In genomic region chr3:84665255-84666073, GRCm38 (mm10) we compare ENCODE assay signal across 7 mouse cellular contexts. TPM values are rescaled to one million over a fixed set of nuclear protein-coding genes. Genes with fewer than 3 reads are reported as not detected.
DNase-seq lines count a peak whose midpoint lies in the region; ATAC-seq and TF ChIP-seq lines count a peak whose summit lies in the region.

No protein-coding gene starts in this region.

- H3K27me3 ChIP-seq in thymus, adult 2 months (ENCODE audit: control insufficient read depth, insufficient read depth, low read length): no peaks in the 10 kb centered on the region
- peaks cover 67% of the 10 kb centered on the region for H3K27me3 ChIP-seq in forebrain, embryonic 10.5 days (ENCODE audit: poor library complexity, severe bottlenecking)
- H3K27me3 ChIP-seq in limb, embryonic 12.5 days: peaks cover 40% of the 10 kb centered on the region

- WGBS in thymus, adult 2 months: 57% methylated on average over 21 of the region's 21 CpGs
- under 1% methylated on average over 21 of the region's 21 CpGs for WGBS in forebrain, embryonic 10.5 days
- 4% methylated on average over 21 of the region's 21 CpGs for WGBS in limb, embryonic 12.5 days
- 45% methylated on average over 21 of the region's 21 CpGs for WGBS in olfactory bulb, adult 2 months

- no peaks in the 10 kb centered on the region for H3K9me3 ChIP-seq in forebrain, embryonic 10.5 days
- H3K9me3 ChIP-seq in limb, embryonic 12.5 days: no peaks in the 10 kb centered on the region

- peak overlapping the region; percentile 71 for H3K4me2 ChIP-seq in limb, embryonic 12.5 days

- peak overlapping the region; percentile 58 for H3K4me3 ChIP-seq in thymus, adult 2 months (ENCODE audit: control insufficient read depth, insufficient read depth, low read length)
- peak overlapping the region; percentile 47 for H3K4me3 ChIP-seq in forebrain, embryonic 10.5 days
- H3K4me3 ChIP-seq in limb, embryonic 12.5 days (replicated peaks): peak overlapping the region; percentile 37
- peak overlapping the region; percentile 6; the same call in 1 of the 2 replicates for H3K4me3 ChIP-seq in olfactory bulb, adult 2 months (ENCODE audit: insufficient read depth, low read depth, low read length)

- no peak; the same call in 1 of the 2 replicates for ATAC-seq in limb, embryonic 12.5 days (ENCODE audit: insufficient number of reproducible peaks, insufficient read depth, low FRiP score, low TSS enrichment, low read depth)

- H3K36me3 ChIP-seq in thymus, adult 2 months (ENCODE audit: control insufficient read depth, insufficient read depth, low read length): no peaks in the 10 kb centered on the region
- H3K36me3 ChIP-seq in forebrain, embryonic 10.5 days (replicated peaks): no peaks in the 10 kb centered on the region
- no peaks in the 10 kb centered on the region for H3K36me3 ChIP-seq in limb, embryonic 12.5 days

- no peak for DNase-seq in thymus, adult 2 months
- no peak for DNase-seq in thymus, postnatal 25 days
- peak; percentile 51 for DNase-seq in forebrain, embryonic 10.5 days (ENCODE audit: extremely low spot score, low spot score)
- DNase-seq in adrenal gland, postnatal 14 days: no peak
- no peak for DNase-seq in spleen, adult 12 weeks (ENCODE audit: low spot score)

- peak overlapping the region; percentile 9; the same call in 1 of the 2 replicates for H3K27ac ChIP-seq in thymus, adult 2 months (ENCODE audit: control insufficient read depth, insufficient read depth, low read length)
- peak overlapping the region; percentile 56; the same call in 1 of the 2 replicates for H3K27ac ChIP-seq in forebrain, embryonic 10.5 days
- H3K27ac ChIP-seq in limb, embryonic 12.5 days: no peak overlapping the region
- no peak overlapping the region for H3K27ac ChIP-seq in olfactory bulb, adult 2 months (ENCODE audit: insufficient read depth, low read depth, low read length)

- H3K9ac ChIP-seq in limb, embryonic 12.5 days (replicated peaks): peak overlapping the region; percentile 31; the same call in 1 of the 2 replicates

- TF ChIP-seq CTCF in thymus, adult 2 months (IDR thresholded peaks at IDR 0.05; ENCODE audit: borderline replicate concordance, control insufficient read depth, extremely low read depth, insufficient read depth, low read length, poor library complexity): no peak
- no peak for TF ChIP-seq CTCF in olfactory bulb, adult 2 months (IDR thresholded peaks at IDR 0.05; ENCODE audit: insufficient read depth, low read depth, low read length)

- peaks cover 20% of the 10 kb centered on the region for H3K4me1 ChIP-seq in thymus, adult 2 months (replicated peaks; ENCODE audit: control insufficient read depth, insufficient read depth, low read length)
- peaks cover 35% of the 10 kb centered on the region for H3K4me1 ChIP-seq in forebrain, embryonic 10.5 days
- H3K4me1 ChIP-seq in limb, embryonic 12.5 days (replicated peaks): peaks cover 24% of the 10 kb centered on the region
- H3K4me1 ChIP-seq in olfactory bulb, adult 2 months (ENCODE audit: control insufficient read depth, insufficient read depth, low read length): peaks cover 11% of the 10 kb centered on the region

- TF ChIP-seq POLR2A in thymus, adult 2 months (IDR thresholded peaks at IDR 0.05; ENCODE audit: control insufficient read depth, extremely low read depth, insufficient read depth, low read length, poor library complexity): no peak
- no peak for TF ChIP-seq POLR2A in olfactory bulb, adult 2 months (IDR thresholded peaks at IDR 0.05; ENCODE audit: insufficient read depth, low read depth, low read length)

RNA-seq across cellular contexts. Expression of gene Tmem154, which starts 0.5 kb away (rescaled TPM):
- polyA plus RNA-seq in thymus, adult 2 months (2012; rRNA removed): 12.4 and 14.4 TPM in 2 replicates
- 0.18 and 0.27 TPM in 2 replicates for polyA plus RNA-seq in forebrain, embryonic 10.5 days (2016; fragmentation: Nextera tagmentation; extraction: Ambion mirVana)
- 0.64 and 0.69 TPM in 2 replicates for polyA plus RNA-seq in limb, embryonic 12.5 days (2016; fragmentation: Nextera tagmentation; extraction: Ambion mirVana)
- not detected in 2 replicates for polyA plus RNA-seq in olfactory bulb, adult 2 months (2012; ENCODE audit: insufficient read depth, insufficient read length, low replicate concordance, missing spikeins)
- 4.0 and 4.6 TPM in 2 replicates for total RNA-seq in adrenal gland, postnatal 14 days (2021)

Comparison
In these comparisons a context has a peak if more than half of its experiments do, and no peak if none do; other contexts are left out.
1. H3K27ac ChIP-seq: peak in thymus, adult 2 months (single experiment) and forebrain, embryonic 10.5 days (single experiment); none in limb, embryonic 12.5 days (single experiment) and olfactory bulb, adult 2 months (single experiment).
2. H3K4me3 ChIP-seq: peak in every context shown above with its lines; median percentile 58 in thymus, adult 2 months; 47 in forebrain, embryonic 10.5 days; 37 in limb, embryonic 12.5 days; 6 in olfactory bulb, adult 2 months.